Mouse (Mus musculus): ENCODE measurements at regions not wholly inside any gene's neighbourhood (a gene's known extent, or its start where the extent isn't known, plus 50 kb on each side); places are given as distances from the start of the nearest gene placed in this dataset.

GRCm38 (mm10) chr6:100387042-100387441, 99.8 kb upstream of the Rybp start:
- TF ChIP-seq HCFC1 (IDR thresholded peaks at IDR 0.05; ENCODE audit: borderline replicate concordance, insufficient read depth, low read length) = no peak
- TF ChIP-seq CHD2 (IDR thresholded peaks at IDR 0.05; ENCODE audit: low read depth, low read length) = no peak
- no peaks in the 10 kb centered on the region for H3K9me3 ChIP-seq (ENCODE audit: control insufficient read depth, insufficient read depth, low read depth, low read length)
- H3K27ac ChIP-seq (ENCODE audit: insufficient read depth, low read depth, low read length, poor library complexity, severe bottlenecking) = no peak overlapping the region
- no peak overlapping the region; the same call in 1 of the 2 replicates for H3K9ac ChIP-seq (ENCODE audit: insufficient read depth, low read depth, low read length, poor library complexity, severe bottlenecking)
- in situ Hi-C loops (cut with MboI; ENCODE audit: low sequenced_read_pairs in 2 of 2, unreplicated experiment in 2 of 2) = no loop called here
- H3K36me3 ChIP-seq (ENCODE audit: control insufficient read depth, insufficient read depth, low read length, poor library complexity, severe bottlenecking) = no peaks in the 10 kb centered on the region
- no peak for DNase-seq (ENCODE audit: low read depth, low spot score)
- no peak overlapping the region for H3K4me3 ChIP-seq (ENCODE audit: insufficient read depth in 1 of 2, low read depth in 1 of 2, low read length in 2 of 2, poor library complexity in 1 of 2, severe bottlenecking in 1 of 2)
- peaks cover 16 to 30% of the 10 kb centered on the region in 2 experiments for H3K4me1 ChIP-seq (ENCODE audit: control insufficient read depth in 2 of 2, insufficient read depth in 2 of 2, low read length in 2 of 2, poor library complexity in 1 of 2)

DNA sequence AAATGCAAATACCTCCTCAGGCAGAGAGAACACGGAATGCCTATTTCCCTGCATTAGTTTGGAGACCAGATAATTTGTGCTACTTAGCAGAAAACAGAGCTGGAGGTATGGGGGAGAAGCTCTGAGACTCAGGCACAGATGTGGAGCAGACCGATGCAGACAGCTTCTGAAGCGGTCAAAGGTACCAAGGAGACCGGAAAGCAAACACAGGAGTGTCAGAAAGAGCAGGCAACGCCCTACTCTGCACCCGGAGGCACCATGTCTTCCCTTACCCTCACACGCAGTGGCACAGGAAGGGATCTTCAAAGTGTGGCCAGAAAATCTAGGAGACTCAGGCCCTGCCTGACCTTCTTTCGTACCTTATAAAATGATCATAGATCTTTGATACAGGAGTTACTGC, 98.4 kb upstream of the Rybp start:
- peak overlapping the region; percentile 23; the same call in 1 of the 2 replicates for H3K9ac ChIP-seq (ENCODE audit: insufficient read depth, low read depth, low read length, poor library complexity, severe bottlenecking)
- H3K27ac ChIP-seq (ENCODE audit: insufficient read depth, low read depth, low read length, poor library complexity, severe bottlenecking) = peak overlapping the region; percentile 76; the same call in 1 of the 2 replicates
- no peak overlapping the region for H3K4me3 ChIP-seq (ENCODE audit: insufficient read depth in 1 of 2, low read depth in 1 of 2, low read length in 2 of 2, poor library complexity in 1 of 2, severe bottlenecking in 1 of 2)
- no peaks in the 10 kb centered on the region for H3K9me3 ChIP-seq (ENCODE audit: control insufficient read depth, insufficient read depth, low read depth, low read length)
- H3K36me3 ChIP-seq (ENCODE audit: control insufficient read depth, insufficient read depth, low read length, poor library complexity, severe bottlenecking) = no peaks in the 10 kb centered on the region
- DNase-seq (ENCODE audit: low read depth, low spot score) = no peak
- in situ Hi-C loops (cut with MboI; ENCODE audit: low sequenced_read_pairs in 2 of 2, unreplicated experiment in 2 of 2) = no loop called here
- peaks cover 16 to 33% of the 10 kb centered on the region in 2 experiments for H3K4me1 ChIP-seq (ENCODE audit: control insufficient read depth in 2 of 2, insufficient read depth in 2 of 2, low read length in 2 of 2, poor library complexity in 1 of 2)
- TF ChIP-seq ZC3H11A (IDR thresholded peaks at IDR 0.05; ENCODE audit: borderline replicate concordance, low read depth, low read length) (no peak), ZNF384 (IDR thresholded peaks at IDR 0.05; ENCODE audit: low read depth, low read length) (no peak), HCFC1 (IDR thresholded peaks at IDR 0.05; ENCODE audit: borderline replicate concordance, insufficient read depth, low read length) (no peak), MAFK (IDR thresholded peaks at IDR 0.05; ENCODE audit: insufficient read depth, low read depth, low read length) (no peak), CHD2 (IDR thresholded peaks at IDR 0.05; ENCODE audit: low read depth, low read length) (no peak)

- no peak overlapping the region for H3K4me3 ChIP-seq (ENCODE audit: insufficient read depth in 1 of 2, low read depth in 1 of 2, low read length in 2 of 2, poor library complexity in 1 of 2, severe bottlenecking in 1 of 2)
- H3K9ac ChIP-seq (ENCODE audit: insufficient read depth, low read depth, low read length, poor library complexity, severe bottlenecking) = no peak overlapping the region
- no peaks in the 10 kb centered on the region for H3K9me3 ChIP-seq (ENCODE audit: control insufficient read depth, insufficient read depth, low read depth, low read length)
- peaks cover 34 to 49% of the 10 kb centered on the region in 2 experiments for H3K4me1 ChIP-seq (ENCODE audit: control insufficient read depth in 2 of 2, insufficient read depth in 2 of 2, low read length in 2 of 2, poor library complexity in 1 of 2)
- in situ Hi-C loops (cut with MboI; ENCODE audit: low sequenced_read_pairs in 2 of 2, unreplicated experiment in 2 of 2) = no loop called here
- DNase-seq (ENCODE audit: low read depth, low spot score) = no peak
- H3K27ac ChIP-seq (ENCODE audit: insufficient read depth, low read depth, low read length, poor library complexity, severe bottlenecking) = no peak overlapping the region; the same call in 1 of the 2 replicates
- TF ChIP-seq ZNF384 (IDR thresholded peaks at IDR 0.05; ENCODE audit: low read depth, low read length) (no peak), ZC3H11A (IDR thresholded peaks at IDR 0.05; ENCODE audit: borderline replicate concordance, low read depth, low read length) (no peak), CHD2 (IDR thresholded peaks at IDR 0.05; ENCODE audit: low read depth, low read length) (no peak), HCFC1 (IDR thresholded peaks at IDR 0.05; ENCODE audit: borderline replicate concordance, insufficient read depth, low read length) (no peak), MAFK (IDR thresholded peaks at IDR 0.05; ENCODE audit: insufficient read depth, low read depth, low read length) (no peak)
- no peaks in the 10 kb centered on the region for H3K36me3 ChIP-seq (ENCODE audit: control insufficient read depth, insufficient read depth, low read length, poor library complexity, severe bottlenecking)
Measured at GRCm38 (mm10) chr6:100381046-100381445, 93.8 kb upstream of the Rybp start.

- H3K36me3 ChIP-seq (ENCODE audit: control insufficient read depth, insufficient read depth, low read length, poor library complexity, severe bottlenecking) = no peaks in the 10 kb centered on the region
- DNase-seq (ENCODE audit: low read depth, low spot score) = no peak
- peaks cover 32 to 48% of the 10 kb centered on the region in 2 experiments for H3K4me1 ChIP-seq (ENCODE audit: control insufficient read depth in 2 of 2, insufficient read depth in 2 of 2, low read length in 2 of 2, poor library complexity in 1 of 2)
- H3K27ac ChIP-seq (ENCODE audit: insufficient read depth, low read depth, low read length, poor library complexity, severe bottlenecking) = peak overlapping the region; percentile 48; the same call in 1 of the 2 replicates
- no peak overlapping the region for H3K4me3 ChIP-seq (ENCODE audit: insufficient read depth in 1 of 2, low read depth in 1 of 2, low read length in 2 of 2, poor library complexity in 1 of 2, severe bottlenecking in 1 of 2)
- peak overlapping the region; percentile 23; the same call in 1 of the 2 replicates for H3K9ac ChIP-seq (ENCODE audit: insufficient read depth, low read depth, low read length, poor library complexity, severe bottlenecking)
- no peaks in the 10 kb centered on the region for H3K9me3 ChIP-seq (ENCODE audit: control insufficient read depth, insufficient read depth, low read depth, low read length)
- no peak for TF ChIP-seq ZNF384 (IDR thresholded peaks at IDR 0.05; ENCODE audit: low read depth, low read length)
- TF ChIP-seq CHD2 (IDR thresholded peaks at IDR 0.05; ENCODE audit: low read depth, low read length) = no peak
- TF ChIP-seq HCFC1 (IDR thresholded peaks at IDR 0.05; ENCODE audit: borderline replicate concordance, insufficient read depth, low read length) = no peak
- no peak for TF ChIP-seq ZC3H11A (IDR thresholded peaks at IDR 0.05; ENCODE audit: borderline replicate concordance, low read depth, low read length)
- TF ChIP-seq MAFK (IDR thresholded peaks at IDR 0.05; ENCODE audit: insufficient read depth, low read depth, low read length) = no peak
- in situ Hi-C loops (cut with MboI; ENCODE audit: low sequenced_read_pairs in 2 of 2, unreplicated experiment in 2 of 2) = no loop called here
Measured at GRCm38 (mm10) chr6:100380536-100380935, 93.3 kb upstream of the Rybp start.

DNA sequence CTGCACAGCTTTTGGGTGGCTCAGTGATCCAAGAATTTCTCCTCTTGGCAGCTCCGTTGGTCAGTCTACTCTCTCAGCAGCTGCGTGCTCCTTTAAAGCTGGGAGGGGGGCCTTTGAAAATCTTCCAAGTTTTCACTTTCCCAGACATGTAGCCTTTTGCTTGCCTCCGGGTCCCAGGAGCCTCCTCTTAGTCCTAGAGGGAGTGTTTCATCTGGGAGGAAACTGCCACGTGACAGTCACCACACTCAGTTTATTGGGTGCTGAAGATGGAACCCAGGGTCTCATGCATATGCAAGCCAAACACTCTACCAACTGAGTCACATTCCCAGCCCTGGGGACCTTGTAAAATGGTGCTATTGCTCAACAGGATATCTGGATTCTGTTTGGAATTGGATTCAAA, 92.5 kb upstream of the Rybp start:
- TF ChIP-seq ZNF384 (IDR thresholded peaks at IDR 0.05; ENCODE audit: low read depth, low read length) = no peak
- no peaks in the 10 kb centered on the region for H3K9me3 ChIP-seq (ENCODE audit: control insufficient read depth, insufficient read depth, low read depth, low read length)
- H3K9ac ChIP-seq (ENCODE audit: insufficient read depth, low read depth, low read length, poor library complexity, severe bottlenecking) = peak overlapping the region; percentile 20; the same call in 1 of the 2 replicates
- in situ Hi-C loops (cut with MboI; ENCODE audit: low sequenced_read_pairs in 2 of 2, unreplicated experiment in 2 of 2) = no loop called here
- DNase-seq (ENCODE audit: low read depth, low spot score) = no peak
- H3K4me1 ChIP-seq (ENCODE audit: control insufficient read depth in 2 of 2, insufficient read depth in 2 of 2, low read length in 2 of 2, poor library complexity in 1 of 2) = peaks cover 24 to 47% of the 10 kb centered on the region in 2 experiments
- peak overlapping the region; percentile 99 for H3K27ac ChIP-seq (ENCODE audit: insufficient read depth, low read depth, low read length, poor library complexity, severe bottlenecking)
- H3K36me3 ChIP-seq (ENCODE audit: control insufficient read depth, insufficient read depth, low read length, poor library complexity, severe bottlenecking) = no peaks in the 10 kb centered on the region
- H3K4me3 ChIP-seq (ENCODE audit: insufficient read depth in 1 of 2, low read depth in 1 of 2, low read length in 2 of 2, poor library complexity in 1 of 2, severe bottlenecking in 1 of 2) = no peak overlapping the region

Measured in ES-E14 (cell line).